Mouse (Mus musculus) brown adipose tissue, adult 24 weeks (tissue): ENCODE results near the gene Slc9a9. TPM values are rescaled to one million over a fixed set of nuclear protein-coding genes. Genes with fewer than 3 reads are reported as not detected.

Experiments used
- H3K27ac ChIP-seq: fragments of 200-500 bp; replicated peaks from 2 replicates; pipeline ENCODE4 v1.5.1; 2012; ENCODE audit warnings: low read depth, mild to moderate bottlenecking, low read length
- H3K4me1 ChIP-seq: fragments of 200-500 bp; 2 replicates; pipeline ENCODE4 v1.6.1; 2012; ENCODE audit warnings: low read length, mixed read lengths; ENCODE audit not compliant: control insufficient read depth, insufficient read depth, insufficient read length
- H3K4me3 ChIP-seq: fragments of 200-500 bp; 2 replicates; pipeline ENCODE4 v1.5.1; 2012; ENCODE audit warnings: low read depth, mild to moderate bottlenecking, low read length, moderate library complexity; ENCODE audit not compliant: insufficient read depth
- polyA plus RNA-seq: library from polyadenylated mRNA; stranded (reverse); fragments of >200 nt; gene quantifications from 2 replicates; pipeline ENCODE4 v1.2.4, GENCODE M21; 2012; ENCODE audit not compliant: missing spikeins, insufficient read depth, insufficient read length

The Slc9a9 gene
- polyA plus RNA-seq, 1 experiment, result 2.0 TPM

DNA sequence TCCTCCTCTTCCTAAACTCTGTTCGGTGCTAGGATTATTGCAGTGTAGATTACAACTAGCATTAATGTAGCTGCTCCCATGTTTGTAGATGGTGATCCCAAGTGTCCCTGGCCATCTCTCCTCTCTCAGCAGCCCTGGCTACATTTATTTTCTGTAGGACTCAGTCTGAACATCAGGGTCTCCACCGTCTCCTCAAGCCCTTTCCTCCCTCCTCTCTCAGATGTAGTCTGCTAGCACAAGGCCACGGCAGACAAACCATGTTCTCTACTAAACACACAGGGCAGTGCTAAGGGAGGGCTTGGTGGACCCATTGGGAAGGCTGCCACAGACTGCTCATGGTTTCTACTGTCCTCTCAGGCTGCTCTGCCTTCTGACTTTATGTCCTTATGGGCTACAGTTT lies 397.3 kb downstream of the Slc9a9 start:
- H3K27ac ChIP-seq, result no peak overlapping the region
- H3K4me1 ChIP-seq, result peaks cover 2% of the 10 kb centered on the region; the same call in 1 of the 2 replicates
- H3K4me3 ChIP-seq, result no peak overlapping the region

DNA sequence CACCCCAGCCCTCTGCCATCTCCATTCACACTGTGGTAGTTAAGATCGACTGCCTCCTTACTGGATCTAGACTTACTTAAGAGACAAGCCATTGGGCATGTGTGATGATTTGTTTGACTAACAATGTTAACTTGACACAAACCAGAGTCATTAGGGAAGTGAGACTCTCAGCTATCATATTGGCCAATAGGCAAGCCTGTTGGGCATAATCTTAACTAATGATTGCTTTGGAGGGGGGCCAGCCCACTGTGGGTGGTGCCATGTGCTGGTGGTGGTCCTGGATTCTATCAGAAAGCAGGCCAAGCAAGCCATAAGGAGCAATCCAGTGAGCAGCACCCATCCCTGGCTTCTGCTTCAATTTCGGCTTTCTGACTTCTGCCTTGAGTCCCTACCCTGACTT lies 398.8 kb downstream of the Slc9a9 start:
- Histone ChIP-seq H3K4me3 (no peak overlapping the region), H3K27ac (no peak overlapping the region), H3K4me1 (peaks cover 9% of the 10 kb centered on the region; the same call in 1 of the 2 replicates)

- Histone ChIP-seq H3K4me1 (peaks cover 9% of the 10 kb centered on the region; the same call in 1 of the 2 replicates), H3K27ac (no peak overlapping the region), H3K4me3 (no peak overlapping the region)
Measured at GRCm38 (mm10) chr9:95070832-95071519, 401.3 kb downstream of the Slc9a9 start.

- Histone ChIP-seq H3K27ac (peak overlapping the region; percentile 71), H3K4me3 (peak overlapping the region; percentile 29), H3K4me1 (peaks cover 9% of the 10 kb centered on the region; the same call in 1 of the 2 replicates)
Measured at GRCm38 (mm10) chr9:95072450-95072955, 402.8 kb downstream of the Slc9a9 start.

- no peak overlapping the region for H3K4me3 ChIP-seq
- H3K27ac ChIP-seq, result no peak overlapping the region
- peaks cover 9% of the 10 kb centered on the region; the same call in 1 of the 2 replicates for H3K4me1 ChIP-seq
Measured at GRCm38 (mm10) chr9:95073691-95074090, 404.0 kb downstream of the Slc9a9 start.

DNA sequence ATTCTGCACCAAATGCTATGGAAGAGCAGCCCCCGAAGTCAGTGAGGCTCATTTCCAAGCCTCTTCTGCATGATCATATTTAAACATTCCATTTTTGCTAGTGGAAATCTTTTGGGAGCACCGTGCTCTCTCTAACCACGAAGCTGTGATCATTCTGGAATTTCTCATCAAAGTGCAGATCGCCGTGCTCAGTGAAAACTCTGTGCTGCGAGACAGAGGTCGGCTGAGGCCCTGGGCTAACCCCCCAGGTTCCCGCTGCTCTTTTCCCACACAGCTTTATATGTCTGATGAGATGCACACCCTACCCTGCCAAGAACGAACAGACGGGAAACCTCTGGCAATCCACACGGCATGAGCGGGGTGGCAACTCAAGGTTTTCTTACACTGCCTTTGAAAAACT lies 406.1 kb downstream of the Slc9a9 start:
- H3K27ac ChIP-seq, result no peak overlapping the region

DNA sequence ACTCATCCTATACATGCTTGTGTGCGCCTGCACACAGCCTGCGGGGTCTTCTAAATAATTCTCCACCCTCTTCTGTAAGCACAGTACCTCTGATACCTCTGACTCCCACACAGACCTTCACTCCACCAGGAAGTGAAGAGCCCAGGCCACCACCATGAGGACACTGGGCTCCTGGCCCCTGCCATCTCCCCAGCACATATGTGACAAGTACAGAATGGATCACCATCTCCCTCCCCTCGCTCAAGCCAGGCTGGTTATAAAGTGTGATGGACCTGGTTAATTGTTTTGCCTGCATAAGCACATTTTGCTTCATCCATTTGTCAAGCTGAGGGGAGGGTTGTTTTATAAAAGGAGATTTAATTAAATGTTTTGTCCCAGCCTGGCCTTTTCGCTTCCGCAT lies 408.2 kb downstream of the Slc9a9 start:
- Histone ChIP-seq H3K4me1 (peaks cover 6% of the 10 kb centered on the region; the same call in 1 of the 2 replicates), H3K27ac (no peak overlapping the region), H3K4me3 (no peak overlapping the region)

More for the DNA sequence above, 406.1 kb downstream of the Slc9a9 start:
- Histone ChIP-seq H3K4me3 (no peak overlapping the region), H3K4me1 (peaks cover 11% of the 10 kb centered on the region; the same call in 1 of the 2 replicates)

DNA sequence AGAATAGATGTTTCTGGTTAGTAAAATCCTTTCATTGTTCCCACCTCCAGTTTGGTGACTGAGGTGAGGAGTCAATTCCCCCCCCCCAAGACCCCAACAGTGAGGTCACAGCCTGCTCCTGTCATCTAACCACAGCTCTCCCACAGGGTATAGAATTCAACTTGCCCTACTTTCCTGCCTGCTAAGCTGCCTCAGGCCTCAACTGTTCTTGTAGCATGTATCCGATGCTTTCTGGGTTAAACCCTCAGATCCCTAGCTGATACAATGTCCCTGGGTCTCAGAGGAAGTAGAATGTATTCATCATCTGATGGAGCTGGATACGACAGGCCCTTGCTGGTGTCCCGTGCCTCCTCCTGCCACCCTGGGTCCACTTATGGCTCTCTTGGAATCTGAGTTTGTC lies 408.9 kb downstream of the Slc9a9 start:
- H3K4me1 ChIP-seq, result 0 out of 2 replicates have a peak, but pooled peaks cover 2% of the 10 kb centered on the region
- H3K4me3 ChIP-seq, result no peak overlapping the region
- H3K27ac ChIP-seq, result no peak overlapping the region

- 0 out of 2 replicates have a peak, but pooled peaks cover 2% of the 10 kb centered on the region for H3K4me1 ChIP-seq
- no peak overlapping the region for H3K4me3 ChIP-seq
- no peak overlapping the region for H3K27ac ChIP-seq
Measured at GRCm38 (mm10) chr9:95079951-95080350, 410.2 kb downstream of the Slc9a9 start.

DNA sequence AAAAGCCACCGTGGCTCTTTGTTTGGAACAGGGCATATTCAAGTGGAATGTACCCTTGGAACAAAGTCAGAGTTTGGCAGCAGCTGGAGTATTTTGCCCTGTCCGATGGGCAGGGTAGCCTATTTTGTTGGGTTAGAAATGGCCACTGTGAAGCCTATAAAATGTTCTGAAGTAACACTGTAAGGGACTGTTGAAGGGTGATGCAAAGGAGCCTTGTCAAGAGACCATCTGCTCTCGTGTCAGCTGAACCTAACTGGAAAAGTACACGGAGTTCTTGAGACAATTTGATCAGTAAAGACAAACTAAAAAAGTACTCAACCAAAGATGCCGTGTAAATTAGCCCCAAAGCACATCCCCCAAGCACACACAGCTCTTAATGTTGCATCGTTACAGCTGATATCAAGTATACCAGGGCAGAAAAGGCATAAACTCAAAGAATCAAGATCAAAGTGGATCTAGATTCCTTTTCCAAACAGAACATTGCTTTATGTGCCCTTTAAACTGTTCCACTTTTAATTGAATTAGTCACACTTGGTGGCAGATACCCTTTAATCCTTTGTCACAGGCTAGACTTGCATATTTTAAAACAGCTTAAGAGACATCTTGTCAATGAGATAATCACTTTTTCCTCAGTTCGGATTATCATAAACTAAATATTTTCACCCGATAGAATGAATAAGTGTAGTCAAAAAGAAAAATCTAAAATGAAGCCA lies 416.6 kb downstream of the Slc9a9 start:
- Histone ChIP-seq H3K4me1 (no peaks in the 10 kb centered on the region), H3K4me3 (no peak overlapping the region), H3K27ac (no peak overlapping the region)

DNA sequence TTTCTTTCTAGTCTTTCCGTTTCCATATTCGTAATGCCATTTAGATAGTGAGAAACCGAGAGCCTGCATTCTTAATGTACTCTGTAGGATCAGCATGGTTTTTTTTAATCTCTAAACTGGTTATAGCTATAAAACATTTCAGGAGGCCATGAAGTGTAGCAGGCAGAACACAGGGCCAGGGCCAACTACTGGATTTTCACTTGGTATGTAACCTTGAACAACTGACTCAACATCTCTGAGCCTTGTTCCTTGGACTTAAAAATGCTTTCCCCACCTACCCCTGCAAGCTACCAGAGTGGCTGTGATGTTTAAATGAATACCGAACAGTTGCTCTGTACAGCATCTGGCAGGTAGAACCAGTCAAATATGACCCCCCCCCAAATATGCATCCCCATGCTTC lies 418.5 kb downstream of the Slc9a9 start:
- no peak overlapping the region for H3K27ac ChIP-seq
- no peaks in the 10 kb centered on the region for H3K4me1 ChIP-seq
- no peak overlapping the region for H3K4me3 ChIP-seq

- Histone ChIP-seq H3K27ac (no peak overlapping the region), H3K4me1 (no peaks in the 10 kb centered on the region), H3K4me3 (no peak overlapping the region)
Measured at GRCm38 (mm10) chr9:95089050-95089449, 419.3 kb downstream of the Slc9a9 start.

DNA sequence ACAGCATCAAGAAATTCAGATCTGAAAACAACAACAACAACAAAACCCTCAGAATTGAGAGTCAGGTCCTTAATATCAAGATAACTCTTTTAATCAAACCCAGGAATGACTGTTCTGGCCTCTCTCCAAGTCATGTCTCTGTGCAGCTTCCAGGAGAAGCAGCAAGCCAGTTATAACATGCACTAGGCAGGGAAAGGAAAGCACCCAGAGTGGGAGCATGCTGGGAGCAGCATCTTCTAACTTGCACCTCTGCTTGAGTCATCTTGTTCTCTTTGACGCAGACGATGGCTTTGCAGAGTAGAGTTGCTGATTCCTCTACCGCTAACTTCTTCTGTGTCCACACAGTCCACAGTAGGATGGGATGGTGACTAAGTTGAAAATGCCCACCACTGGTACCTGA lies 426.8 kb downstream of the Slc9a9 start:
- H3K4me1 ChIP-seq, result no peaks in the 10 kb centered on the region
- H3K27ac ChIP-seq, result no peak overlapping the region
- H3K4me3 ChIP-seq, result no peak overlapping the region

DNA sequence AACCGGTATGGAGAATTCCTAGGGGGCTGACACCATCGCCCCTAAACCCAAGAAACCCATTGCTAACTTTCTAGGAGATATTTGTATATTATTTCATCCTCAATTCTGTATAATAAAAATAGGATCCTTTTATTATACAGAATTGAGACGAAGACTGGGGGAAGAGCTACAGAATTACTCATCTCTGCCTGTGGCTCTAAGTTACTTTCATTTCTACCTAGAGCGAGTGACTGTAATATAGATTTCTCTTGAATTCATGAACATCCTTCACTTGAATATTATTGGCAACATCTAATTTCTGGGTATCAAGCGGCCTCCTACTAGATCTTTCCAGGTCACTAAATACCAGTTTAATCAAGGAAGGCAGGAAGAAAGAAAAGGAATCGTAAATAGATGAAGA lies 436.1 kb downstream of the Slc9a9 start:
- H3K4me1 ChIP-seq, result no peaks in the 10 kb centered on the region; the same call in 1 of the 2 replicates
- H3K4me3 ChIP-seq, result no peak overlapping the region
- H3K27ac ChIP-seq, result no peak overlapping the region

DNA sequence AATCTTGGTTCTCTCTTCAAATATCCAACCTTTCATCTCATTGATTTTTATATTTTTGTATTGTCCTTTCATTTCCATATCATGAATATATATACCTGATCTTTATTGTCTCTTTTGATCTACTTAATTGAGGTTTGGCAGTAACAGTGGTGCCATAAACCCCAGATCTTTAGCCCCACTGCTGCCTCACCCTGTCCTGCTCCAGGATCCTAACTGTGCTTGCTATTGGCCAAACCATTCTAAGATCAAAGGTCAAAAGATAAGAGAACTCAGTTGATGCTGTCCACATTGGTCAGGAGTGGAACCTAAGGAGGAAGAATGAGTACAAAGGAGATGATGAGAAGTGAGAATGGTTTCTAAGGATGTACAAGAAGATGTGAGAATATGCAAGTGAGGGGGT lies 440.1 kb downstream of the Slc9a9 start:
- H3K27ac ChIP-seq, result no peak overlapping the region
- H3K4me1 ChIP-seq, result peaks cover 7% of the 10 kb centered on the region; the same call in 1 of the 2 replicates
- H3K4me3 ChIP-seq, result no peak overlapping the region
